Mouse (Mus musculus): ENCODE measurements around the gene Cited2.

GRCm38 (mm10) chr10:17720891-17721601 is 2.0 kb upstream of the Cited2 start:
- TF ChIP-seq CTCF (IDR thresholded peaks at IDR 0.05; ENCODE audit: low read depth, low read length): no peak
- TF ChIP-seq POLR2A (IDR thresholded peaks at IDR 0.05; ENCODE audit: extremely low read depth, insufficient read depth, low read length): no peak

Measured in liver, adult 2 months (tissue).